Mouse (Mus musculus) lung, postnatal 0 days (tissue): ENCODE results near the gene Mgea5. TPM values are rescaled to one million over a fixed set of nuclear protein-coding genes. Genes with fewer than 3 reads are reported as not detected.

Source experiments
- ATAC-seq: fragments of 200-750 bp; cut with Nextera tagmentation; 2 replicates; pipeline ENCODE4 v1.8.0; 2017; ENCODE audit warnings: moderate library complexity
- DNase-seq: peaks from one replicate; pipeline ENCODE4 v3.0.0-alpha.2; 2016; ENCODE audit warnings: low spot score
- H3K27ac ChIP-seq: fragments of 300-500 bp; sonication (generic); 2 replicates; pipeline ENCODE4 v1.5.1; 2014; ENCODE audit warnings: antibody characterized with exemption, mild to moderate bottlenecking, low read length, mixed read lengths
- H3K27me3 ChIP-seq: fragments of 300-500 bp; sonication (generic); replicated peaks from 2 replicates; pipeline ENCODE4 v1.6.1; 2014; ENCODE audit warnings: low read length, mixed read lengths; ENCODE audit not compliant: insufficient read depth
- H3K36me3 ChIP-seq: fragments of 300-500 bp; sonication (generic); 2 replicates; pipeline ENCODE4 v1.6.1; 2014; ENCODE audit warnings: low read length, mixed read lengths; ENCODE audit not compliant: insufficient read depth
- H3K4me1 ChIP-seq: fragments of 300-500 bp; sonication (generic); 2 replicates; pipeline ENCODE4 v1.6.1; 2014; ENCODE audit warnings: antibody characterized with exemption, low read depth, low read length, mixed read lengths; ENCODE audit not compliant: insufficient read depth
- H3K4me2 ChIP-seq: fragments of 300-500 bp; sonication (generic); replicated peaks from 2 replicates; pipeline ENCODE4 v1.6.1; 2014; ENCODE audit warnings: low read depth, mild to moderate bottlenecking, low read length, moderate library complexity, mixed read lengths
- H3K4me3 ChIP-seq: fragments of 300-500 bp; sonication (generic); 2 replicates; pipeline ENCODE4 v1.5.1; 2014; ENCODE audit warnings: low read depth, low read length
- H3K9ac ChIP-seq: fragments of 300-500 bp; sonication (generic); replicated peaks from 2 replicates; pipeline ENCODE4 v1.6.1; 2014; ENCODE audit warnings: low read depth, mild to moderate bottlenecking
- H3K9me3 ChIP-seq: fragments of 300-500 bp; sonication (generic); 2 replicates; pipeline ENCODE4 v1.6.1; 2016; ENCODE audit warnings: low read length, mixed read lengths
- CTCF ChIP-seq: IDR thresholded peaks from 2 replicates; pipeline ENCODE4 v1.5.1; 2016; ENCODE audit warnings: antibody characterized with exemption, mild to moderate bottlenecking
- EP300 ChIP-seq: IDR thresholded peaks from 2 replicates; pipeline ENCODE4 v1.6.1; 2016; ENCODE audit warnings: antibody characterized with exemption, mild to moderate bottlenecking, control low read depth
- WGBS: fragments of 180-500 bp; shearing (Covaris S2); extraction: QIAGEN DNeasy Blood & Tissue Kit; methylation state at CpG from one replicate; pipeline ENCODE4 v1.1.7; 2014; 5-methylcytosine and 5-hydroxymethylcytosine counted together
- polyA plus RNA-seq: library from polyadenylated mRNA; unstranded; fragments of >200 nt; fragmentation: Nextera tagmentation; extraction: Ambion mirVana; gene quantifications from 2 replicates; pipeline ENCODE4 v1.2.1, GENCODE M21; 2015

Gene Mgea5
- polyA plus RNA-seq, 1 experiment from 2014 or later: 26.4 TPM

DNA sequence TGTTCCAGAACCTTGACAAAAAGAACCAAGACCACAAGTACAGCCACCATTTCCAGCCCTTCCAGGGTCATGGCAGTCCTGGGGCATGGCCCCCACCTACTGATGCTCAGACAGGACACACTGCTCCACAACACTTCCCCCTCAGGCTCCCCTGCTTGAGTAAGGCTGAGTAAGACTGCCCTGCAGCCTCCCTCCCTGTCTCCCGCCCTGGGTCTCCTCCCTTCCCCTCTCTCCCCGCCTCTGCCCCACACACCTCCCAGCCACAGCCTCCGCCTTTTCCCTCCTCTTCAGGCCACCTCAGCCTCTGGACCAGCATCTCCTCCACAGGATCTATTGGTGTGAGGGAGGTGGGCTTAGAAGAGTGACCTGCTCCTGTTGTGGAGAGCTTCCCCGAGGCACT, 19.8 kb upstream of the Mgea5 start:
- H3K4me3 ChIP-seq: no peak overlapping the region
- no peaks in the 10 kb centered on the region for H3K4me1 ChIP-seq
- H3K4me2 ChIP-seq: no peak overlapping the region
- no peak overlapping the region for H3K27ac ChIP-seq
- H3K9ac ChIP-seq: no peak overlapping the region
- 31% methylated on average over 4 of the region's 4 CpGs for WGBS
- ATAC-seq (no peak), DNase-seq (no peak)
- H3K27me3 ChIP-seq: no peaks in the 10 kb centered on the region
- TF ChIP-seq CTCF (no peak), EP300 (no peak)
- no peaks in the 10 kb centered on the region for H3K36me3 ChIP-seq
- H3K9me3 ChIP-seq: no peaks in the 10 kb centered on the region

DNA sequence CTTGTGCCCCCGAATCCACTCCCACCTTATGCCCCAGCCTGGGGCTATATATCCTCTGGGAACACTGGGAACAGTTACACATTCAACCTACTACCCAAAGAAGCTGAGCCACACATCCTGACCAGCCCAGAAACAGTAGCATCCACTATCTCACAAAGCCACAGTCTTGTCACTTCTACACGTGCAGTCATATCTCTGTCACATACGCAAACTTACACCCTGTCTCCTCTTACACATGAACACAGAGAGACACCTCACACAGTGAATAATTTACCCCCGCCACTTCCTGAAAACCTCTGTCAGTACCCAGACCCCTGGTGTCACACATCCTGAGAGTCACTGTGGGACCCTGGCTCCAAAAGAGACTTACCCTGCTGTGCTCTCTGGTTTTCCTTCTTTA, 19.1 kb upstream of the Mgea5 start:
- H3K4me2 ChIP-seq: no peak overlapping the region
- no peak overlapping the region for H3K9ac ChIP-seq
- H3K27ac ChIP-seq: no peak overlapping the region
- H3K27me3 ChIP-seq: no peaks in the 10 kb centered on the region
- 38% methylated on average over 4 of the region's 4 CpGs for WGBS
- ATAC-seq: no peak
- no peak for TF ChIP-seq EP300
- no peak for TF ChIP-seq CTCF
- DNase-seq: no peak
- H3K36me3 ChIP-seq: no peaks in the 10 kb centered on the region
- no peak overlapping the region for H3K4me3 ChIP-seq
- no peaks in the 10 kb centered on the region for H3K4me1 ChIP-seq
- H3K9me3 ChIP-seq: no peaks in the 10 kb centered on the region

- Histone ChIP-seq H3K4me3 (no peak overlapping the region), H3K27ac (no peak overlapping the region), H3K27me3 (no peaks in the 10 kb centered on the region), H3K9me3 (no peaks in the 10 kb centered on the region), H3K9ac (no peak overlapping the region), H3K36me3 (no peaks in the 10 kb centered on the region), H3K4me2 (no peak overlapping the region), H3K4me1 (no peaks in the 10 kb centered on the region)
- WGBS: 77% methylated on average over 15 of the region's 15 CpGs
- TF ChIP-seq CTCF (no peak), EP300 (no peak)
- DNase-seq (peak; percentile 4), ATAC-seq (no peak)
These were observed 13.2 kb upstream of the Mgea5 start for GRCm38 (mm10) chr19:45796879-45797278.

DNA sequence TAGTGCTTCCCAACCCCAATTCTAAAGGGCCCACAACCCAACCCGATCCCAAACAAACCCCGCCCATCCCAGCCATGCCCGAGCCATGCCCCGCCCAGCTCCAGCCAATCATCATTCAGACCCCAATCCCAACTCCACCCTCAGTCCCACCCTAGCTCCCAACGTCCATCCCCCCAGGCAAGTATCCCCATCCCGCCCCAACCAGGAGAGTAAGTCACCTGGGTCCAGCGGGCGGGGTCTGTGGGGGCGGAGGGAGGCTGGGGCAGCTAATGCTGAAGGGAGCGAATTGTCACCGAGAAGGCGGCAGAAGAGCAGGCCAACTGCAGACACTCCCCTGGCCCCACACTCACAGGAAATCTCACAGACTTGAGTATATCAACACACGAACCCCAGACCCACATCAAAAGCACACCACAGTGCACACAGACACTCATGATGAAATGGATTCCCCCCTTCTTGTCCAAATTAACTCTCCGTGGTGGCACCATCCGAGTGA, 12.5 kb upstream of the Mgea5 start:
- H3K4me3 ChIP-seq: no peak overlapping the region
- H3K27me3 ChIP-seq: no peaks in the 10 kb centered on the region
- H3K36me3 ChIP-seq: no peaks in the 10 kb centered on the region
- H3K4me2 ChIP-seq: peak overlapping the region; percentile 41
- WGBS: 9% methylated on average over 15 of the region's 15 CpGs
- H3K9me3 ChIP-seq: no peaks in the 10 kb centered on the region
- peak; percentile 54 for DNase-seq
- peak; percentile 73 for ATAC-seq
- TF ChIP-seq EP300 (no peak), CTCF (no peak)
- H3K4me1 ChIP-seq: no peaks in the 10 kb centered on the region
- H3K27ac ChIP-seq: peak overlapping the region; percentile 14; the same call in 1 of the 2 replicates
- no peak overlapping the region for H3K9ac ChIP-seq

DNA sequence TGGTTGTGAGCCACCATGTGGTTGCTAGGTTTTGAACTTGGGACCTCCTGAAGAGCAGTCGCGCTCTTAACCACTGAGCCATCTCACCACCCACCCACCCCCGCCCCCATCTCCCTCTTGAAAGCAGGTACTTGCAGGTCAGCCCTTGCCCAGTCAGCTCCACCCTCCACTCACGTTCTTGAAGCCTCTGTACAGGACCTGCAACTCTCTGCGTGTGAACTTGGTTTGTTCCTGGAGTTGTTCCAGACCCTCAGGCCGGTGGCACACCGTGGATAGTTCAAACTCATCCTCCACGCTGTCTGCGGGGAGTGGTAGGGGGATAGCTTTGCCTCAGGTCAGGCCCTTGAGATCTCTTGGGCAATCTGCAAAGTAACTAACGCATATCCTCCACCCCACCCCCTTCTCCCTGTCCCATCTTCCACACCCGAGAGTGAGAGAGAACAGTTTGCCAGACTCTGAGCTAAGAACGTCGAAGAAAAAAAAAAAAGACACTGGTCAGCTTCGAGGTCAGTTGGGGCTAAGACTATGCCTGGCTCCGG, 11.8 kb upstream of the Mgea5 start:
- Histone ChIP-seq H3K9ac (no peak overlapping the region), H3K9me3 (no peaks in the 10 kb centered on the region), H3K4me1 (no peaks in the 10 kb centered on the region), H3K27ac (peak overlapping the region; percentile 14; the same call in 1 of the 2 replicates), H3K4me3 (no peak overlapping the region), H3K36me3 (no peaks in the 10 kb centered on the region), H3K27me3 (no peaks in the 10 kb centered on the region), H3K4me2 (peak overlapping the region; percentile 41)
- ATAC-seq (peak; percentile 66), DNase-seq (peak; percentile 69)
- WGBS: 18% methylated on average over 15 of the region's 15 CpGs
- TF ChIP-seq EP300 (no peak), CTCF (no peak)

DNA sequence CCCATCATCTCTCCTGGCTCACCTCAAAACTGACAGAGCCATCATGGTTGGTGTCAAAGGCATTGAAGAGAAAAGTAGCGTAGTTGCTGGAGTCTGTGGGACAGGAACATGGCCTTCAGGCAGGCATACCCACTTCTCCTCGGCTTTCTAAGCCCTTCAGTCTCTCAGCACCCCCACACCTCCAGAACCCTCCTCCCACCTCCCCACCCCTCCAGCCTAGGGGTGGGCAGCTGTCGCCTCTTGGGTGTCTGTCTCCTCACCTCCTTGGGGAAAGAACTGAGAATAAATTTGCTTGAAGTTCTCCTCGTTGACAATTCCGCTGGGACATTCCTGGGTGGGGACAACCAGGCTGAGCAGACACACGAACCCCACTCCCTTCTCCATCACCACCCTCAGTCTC, 11.1 kb upstream of the Mgea5 start:
- Histone ChIP-seq H3K27me3 (no peaks in the 10 kb centered on the region), H3K9ac (no peak overlapping the region), H3K27ac (no peak overlapping the region), H3K4me1 (no peaks in the 10 kb centered on the region), H3K4me2 (no peak overlapping the region), H3K9me3 (no peaks in the 10 kb centered on the region), H3K4me3 (no peak overlapping the region), H3K36me3 (no peaks in the 10 kb centered on the region)
- no peak for ATAC-seq
- DNase-seq: peak; percentile 19
- WGBS: 57% methylated on average over 6 of the region's 6 CpGs
- TF ChIP-seq EP300 (no peak), CTCF (no peak)

- no peak overlapping the region for H3K9ac ChIP-seq
- H3K27ac ChIP-seq: no peak overlapping the region
- H3K4me2 ChIP-seq: no peak overlapping the region
- H3K27me3 ChIP-seq: no peaks in the 10 kb centered on the region
- no peaks in the 10 kb centered on the region for H3K36me3 ChIP-seq
- WGBS: 74% methylated on average over 6 of the region's 6 CpGs
- H3K9me3 ChIP-seq: no peaks in the 10 kb centered on the region
- DNase-seq (no peak), ATAC-seq (no peak)
- no peak overlapping the region for H3K4me3 ChIP-seq
- TF ChIP-seq CTCF (no peak), EP300 (no peak)
- H3K4me1 ChIP-seq: no peaks in the 10 kb centered on the region
These were observed 8.8 kb upstream of the Mgea5 start for GRCm38 (mm10) chr19:45792404-45792803.
